Mouse (Mus musculus): ENCODE measurements at regions not wholly inside any gene's neighbourhood (a gene's known extent, or its start where the extent isn't known, plus 50 kb on each side); places are given as distances from the start of the nearest gene placed in this dataset.

DNA sequence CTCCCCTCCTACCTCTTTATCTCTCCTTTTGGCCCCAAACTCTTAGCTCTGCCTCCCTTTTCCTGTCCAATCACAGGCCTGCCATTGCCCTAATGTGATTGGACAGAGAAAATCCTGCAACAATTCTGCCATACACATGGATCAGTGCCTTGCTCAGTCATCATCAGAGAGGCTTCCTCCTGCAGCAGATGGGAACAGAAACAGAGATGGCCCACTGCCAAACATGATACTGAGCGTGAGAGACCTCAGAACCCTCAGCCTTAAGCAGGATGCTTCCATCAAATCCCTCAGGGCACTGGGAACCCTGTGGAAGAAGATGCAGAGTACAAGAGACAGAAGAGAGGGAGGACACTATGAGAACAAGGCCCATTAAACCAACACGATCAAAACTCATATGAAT is 62.8 kb upstream of the Cacna2d3 start:
- no peak for DNase-seq (ENCODE audit: low read depth, low spot score)

DNA sequence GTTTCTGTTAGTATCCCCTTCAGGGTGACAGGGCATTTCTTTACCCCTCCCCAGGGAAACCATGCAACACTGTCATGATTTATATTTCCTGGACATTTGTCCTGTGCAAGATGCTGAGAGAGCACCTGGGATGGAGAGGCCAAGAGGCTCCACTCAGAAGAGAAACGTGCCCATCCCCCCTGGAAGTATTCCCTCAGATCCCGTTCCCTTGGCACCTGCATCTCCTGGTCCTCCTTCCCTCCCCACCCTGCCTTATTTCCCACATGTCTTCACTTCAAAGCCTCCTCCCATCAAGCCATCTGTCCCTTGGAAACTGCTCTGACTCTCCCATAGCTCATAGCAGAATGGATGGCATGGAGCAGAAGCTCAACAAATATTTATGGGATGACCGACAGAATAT is 64.8 kb upstream of the Cacna2d3 start:
- no peak for DNase-seq (ENCODE audit: low read depth, low spot score)

DNA sequence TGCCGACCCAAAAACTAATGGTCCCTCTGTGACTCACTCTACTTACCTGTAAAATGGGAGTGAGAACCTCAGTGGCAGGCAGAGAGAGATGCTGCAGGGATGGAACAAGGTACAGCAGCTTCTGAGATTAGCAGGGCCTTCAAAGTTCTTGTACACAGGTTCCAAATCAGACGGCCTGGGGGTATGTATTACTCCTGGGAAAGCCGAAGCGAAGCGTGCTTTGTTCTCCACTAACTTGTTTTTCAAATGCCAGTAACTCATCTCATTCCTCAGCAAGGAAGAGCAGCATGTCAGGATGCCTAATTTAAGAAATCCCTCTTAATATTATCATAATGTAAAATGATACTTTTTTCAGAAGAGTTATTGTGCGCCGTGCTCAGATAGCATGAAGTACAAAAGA is 66.1 kb upstream of the Cacna2d3 start:
- DNase-seq (ENCODE audit: low read depth, low spot score) = no peak

GRCm38 (mm10) chr14:29788351-29788750 is 66.7 kb upstream of the Cacna2d3 start:
- no peak for DNase-seq (ENCODE audit: low read depth, low spot score)

- no peak for DNase-seq (ENCODE audit: low read depth, low spot score)
Observed at GRCm38 (mm10) chr14:29795325-29795724, 73.7 kb upstream of the Cacna2d3 start.

- no peak for DNase-seq (ENCODE audit: low read depth, low spot score)
Observed at GRCm38 (mm10) chr14:29796396-29796795, 74.7 kb upstream of the Cacna2d3 start.

DNA sequence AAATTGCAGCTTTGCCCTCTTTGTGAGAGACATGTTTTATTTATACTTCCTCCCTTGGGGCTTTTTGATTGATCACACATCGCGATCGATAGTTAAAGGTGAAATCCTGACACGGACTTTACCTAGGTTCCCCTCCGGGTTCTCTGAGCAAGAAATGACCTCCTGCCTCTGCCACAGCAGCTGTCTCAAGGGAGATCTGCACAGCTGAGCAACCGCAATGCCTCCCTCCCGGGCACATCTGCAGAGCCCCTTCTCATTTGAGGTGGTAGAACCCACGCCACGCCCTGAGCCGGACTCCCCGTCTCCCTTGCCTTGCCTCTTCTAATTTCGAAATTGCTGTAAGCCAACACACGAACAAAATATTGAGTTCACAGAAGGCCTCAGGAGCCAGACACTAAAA is 78.2 kb upstream of the Cacna2d3 start:
- no peak for DNase-seq (ENCODE audit: low read depth, low spot score)

DNA sequence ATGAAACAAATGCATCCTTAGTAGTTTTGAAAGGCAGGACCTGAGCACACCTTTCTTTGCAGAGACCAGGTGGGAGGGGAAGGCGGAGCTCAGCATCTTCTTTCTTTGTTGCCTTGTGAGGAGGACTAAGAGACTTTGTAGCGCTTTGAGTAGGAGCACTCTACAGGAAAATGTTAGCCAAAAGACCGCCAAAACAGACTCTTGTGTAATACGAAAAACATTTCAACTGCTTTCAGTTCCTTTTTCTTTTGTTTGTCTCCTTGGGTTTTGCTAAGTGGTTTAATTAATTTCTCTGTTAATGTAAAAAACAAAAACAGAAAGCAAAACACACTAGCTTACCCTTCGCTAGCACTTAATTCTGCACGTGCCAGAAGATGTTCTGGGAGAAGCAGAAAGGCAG is 83.6 kb upstream of the Cacna2d3 start:
- DNase-seq (ENCODE audit: low read depth, low spot score) = no peak

DNA sequence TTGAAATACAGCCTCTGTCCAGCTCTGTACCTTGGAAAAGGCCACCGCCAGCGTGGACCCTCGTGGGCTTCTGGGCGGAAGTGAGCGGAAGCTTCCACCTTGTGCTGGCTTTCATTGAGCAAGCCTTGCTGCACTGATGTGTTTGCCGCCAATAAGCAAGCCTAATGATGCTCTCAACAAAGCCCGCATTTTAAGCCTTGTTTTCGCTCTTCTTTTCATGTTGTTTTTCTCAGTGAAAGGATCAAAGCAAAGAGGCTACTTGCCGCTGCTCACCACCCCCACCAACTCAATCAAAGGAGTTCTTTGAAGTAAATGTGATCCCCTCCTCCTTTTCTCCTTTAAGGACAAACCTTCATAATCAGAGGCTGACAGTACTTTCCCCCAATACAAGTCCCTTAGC is 86.2 kb upstream of the Cacna2d3 start:
- DNase-seq (ENCODE audit: low read depth, low spot score) = no peak

DNA sequence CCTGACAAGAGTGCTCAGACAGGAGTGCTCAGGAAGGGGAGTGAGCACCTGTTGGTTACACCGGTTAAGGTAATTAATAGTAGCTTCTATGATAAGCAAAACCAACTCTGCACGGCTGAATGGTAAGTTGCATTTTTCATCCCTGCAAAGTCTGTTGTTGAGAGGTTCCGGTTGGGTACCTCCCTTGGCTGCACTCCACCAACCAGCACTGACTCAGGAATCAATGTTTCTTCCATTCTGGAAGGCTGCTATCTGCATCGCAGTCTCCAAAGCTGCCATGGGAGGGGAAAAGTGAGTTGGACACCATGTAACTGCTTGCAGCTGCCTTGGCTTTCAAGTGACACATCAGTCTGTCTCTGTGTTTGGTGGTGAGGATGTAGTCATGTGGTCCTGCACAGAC is 93.0 kb upstream of the Cacna2d3 start:
- no peak for DNase-seq (ENCODE audit: low read depth, low spot score)

GRCm38 (mm10) chr14:29817548-29817947 is 95.9 kb upstream of the Cacna2d3 start:
- DNase-seq (ENCODE audit: low read depth, low spot score) = no peak

DNA sequence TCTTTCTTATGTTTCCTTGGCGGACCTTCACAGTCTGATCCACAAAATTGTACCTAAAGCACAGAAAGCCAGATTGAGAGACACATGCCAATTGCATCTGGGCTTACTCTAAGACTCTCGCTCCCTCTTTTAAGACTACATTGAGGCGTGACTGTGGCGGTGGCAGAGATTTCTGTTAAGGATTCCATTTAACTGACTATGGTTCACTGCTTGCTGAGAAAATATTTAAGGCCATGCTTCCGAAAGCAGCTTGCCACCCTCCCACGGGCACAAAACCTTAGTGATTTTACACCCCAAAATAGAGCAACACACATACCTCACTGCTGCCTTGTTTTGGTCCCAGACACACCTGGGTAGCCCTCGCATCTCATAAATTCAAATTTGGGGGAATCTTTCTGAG is 96.6 kb upstream of the Cacna2d3 start:
- DNase-seq (ENCODE audit: low read depth, low spot score) = no peak

- no peak for DNase-seq (ENCODE audit: low read depth, low spot score)
Observed at GRCm38 (mm10) chr14:29818751-29819150, 97.1 kb upstream of the Cacna2d3 start.

GRCm38 (mm10) chr14:29837063-29837462 is 115.4 kb upstream of the Cacna2d3 start:
- DNase-seq (ENCODE audit: low read depth, low spot score) = no peak

GRCm38 (mm10) chr14:29839576-29839975 is 117.9 kb upstream of the Cacna2d3 start:
- DNase-seq (ENCODE audit: low read depth, low spot score) = no peak

DNA sequence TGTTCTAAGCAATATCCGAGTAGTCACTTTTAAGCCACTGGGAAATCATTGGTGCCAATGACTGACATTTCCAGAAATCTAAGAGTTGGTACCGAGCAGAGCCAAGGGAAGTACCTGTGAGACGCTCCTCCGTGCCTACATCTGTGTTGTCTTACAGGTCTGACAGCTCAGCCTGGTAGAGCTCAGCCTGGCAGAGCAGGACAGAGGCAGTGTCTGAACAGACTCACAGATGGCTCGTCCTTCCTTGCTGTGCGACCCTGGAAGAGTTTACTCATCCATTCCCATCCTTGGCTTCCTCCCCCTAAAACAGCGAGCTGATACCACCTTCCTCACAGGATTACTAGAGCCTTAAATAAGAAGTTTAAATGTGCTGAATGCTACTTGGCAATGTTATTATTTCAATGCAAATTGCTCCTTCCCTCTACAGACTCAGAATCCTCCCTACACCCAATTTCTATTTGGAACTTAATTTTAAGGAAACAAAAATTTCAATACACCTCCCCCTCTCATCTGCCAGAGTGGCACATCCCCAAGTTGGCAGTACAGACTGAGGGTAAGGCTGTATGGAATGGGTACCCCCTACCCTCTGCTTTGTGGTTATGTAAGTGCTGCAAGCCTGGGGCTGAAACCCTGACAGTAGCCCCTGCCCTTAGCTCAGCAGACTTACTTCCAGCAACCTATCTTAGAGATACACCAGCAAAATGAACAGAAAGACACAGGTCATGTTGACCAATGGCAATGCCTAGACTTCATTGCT is 119.9 kb upstream of the Cacna2d3 start:
- no peak for DNase-seq (ENCODE audit: low read depth, low spot score)

DNA sequence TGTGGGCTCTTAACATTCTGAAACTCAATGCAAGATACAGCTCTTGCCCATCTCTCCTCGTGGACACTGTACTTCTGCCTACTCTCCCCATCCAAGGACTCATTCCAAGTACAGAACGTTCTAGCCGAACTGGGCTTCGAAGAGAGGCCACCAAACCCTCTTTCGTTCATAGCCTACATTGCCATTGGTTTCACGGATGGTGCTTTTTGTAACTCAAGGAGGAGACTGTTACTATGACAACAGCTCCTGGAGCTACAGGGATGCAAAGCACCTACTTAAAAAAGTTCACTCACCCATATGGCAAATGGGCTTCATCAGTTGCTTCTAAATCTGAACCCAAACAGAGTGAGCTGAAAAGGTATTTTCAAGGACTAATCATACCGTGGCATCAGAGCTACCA is 120.4 kb upstream of the Selenok start:
- DNase-seq (ENCODE audit: low read depth, low spot score) = no peak

DNA sequence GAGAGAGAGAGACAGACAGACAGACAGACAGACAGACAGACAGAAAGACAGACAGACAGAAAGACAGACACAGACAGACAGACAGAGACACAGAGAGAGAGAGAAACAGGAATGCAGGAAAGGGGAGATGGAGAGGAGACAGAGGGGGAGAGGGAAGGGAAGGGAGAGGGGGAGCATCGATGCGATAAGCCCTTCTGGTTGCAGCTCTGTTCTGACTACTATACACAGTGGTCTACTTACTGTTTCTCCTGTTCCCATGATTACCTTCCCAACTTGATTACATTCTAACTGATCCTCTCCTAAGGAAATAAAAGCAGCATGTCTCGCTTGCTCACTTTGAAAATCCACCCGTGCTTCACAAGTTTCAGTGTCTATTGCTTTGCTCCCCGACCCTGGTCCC is 116.8 kb upstream of the Selenok start:
- DNase-seq (ENCODE audit: low read depth, low spot score) = no peak

GRCm38 (mm10) chr14:29851956-29852725 is 116.0 kb upstream of the Selenok start:
- DNase-seq (ENCODE audit: low read depth, low spot score) = no peak

DNA sequence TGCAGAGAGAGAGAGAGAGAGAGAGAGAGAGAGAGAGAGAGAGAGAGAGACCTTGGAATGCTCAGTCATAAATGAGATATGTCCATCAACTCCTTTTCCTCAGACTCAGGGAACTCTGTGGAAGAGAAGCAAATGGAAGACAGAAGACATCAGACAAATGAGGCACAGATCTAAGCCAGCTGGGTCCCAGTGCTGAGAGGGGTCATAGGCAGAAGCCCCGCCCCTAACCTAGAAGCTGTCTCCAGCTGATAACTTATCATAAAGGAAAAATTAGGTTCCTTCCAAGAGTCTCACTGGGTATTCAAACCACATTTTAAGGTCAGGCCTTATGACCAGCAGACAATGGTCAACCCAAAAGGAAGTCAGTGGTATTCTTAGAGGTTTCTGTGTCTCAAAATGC is 106.1 kb upstream of the Selenok start:
- no peak for DNase-seq (ENCODE audit: low read depth, low spot score)

DNA sequence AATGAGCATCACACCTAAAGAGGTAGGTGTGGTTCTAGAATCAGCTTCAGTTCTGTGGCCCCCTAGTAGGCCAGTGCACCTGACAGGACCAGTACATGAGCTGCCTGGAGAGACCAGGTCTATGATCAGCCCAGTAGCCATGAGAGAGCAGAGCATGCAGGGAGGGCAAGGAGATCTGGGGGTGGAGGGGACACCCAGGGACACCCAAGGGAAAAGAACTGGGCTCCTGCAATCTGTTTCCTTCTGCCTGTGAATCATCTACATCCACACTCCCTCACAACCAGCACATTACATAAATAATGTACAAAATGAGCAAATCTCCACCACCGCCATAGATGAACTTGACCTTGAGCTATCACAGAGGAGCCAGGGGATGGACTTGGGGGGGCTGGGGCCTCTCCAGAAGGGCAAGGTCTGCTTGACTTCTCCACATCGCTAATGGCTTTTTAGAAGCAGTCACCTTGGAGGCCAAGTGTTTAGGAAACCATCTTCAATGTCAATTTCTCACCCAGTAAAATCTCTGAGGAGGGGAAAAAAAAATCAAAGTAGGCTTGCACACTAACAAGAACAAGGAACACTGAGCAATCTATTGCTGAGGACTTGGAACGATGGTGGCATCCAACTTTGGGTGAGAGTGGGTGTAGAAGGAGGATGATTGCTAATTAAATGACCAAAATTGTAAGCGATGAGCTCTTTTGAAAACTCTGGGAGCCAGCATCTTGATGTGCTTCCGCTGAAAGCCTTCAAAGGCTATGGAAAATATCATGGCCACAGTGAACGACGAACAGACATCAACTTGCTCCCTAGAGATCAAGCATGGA is 101.4 kb upstream of the Selenok start:
- no peak for DNase-seq (ENCODE audit: low read depth, low spot score)

DNA sequence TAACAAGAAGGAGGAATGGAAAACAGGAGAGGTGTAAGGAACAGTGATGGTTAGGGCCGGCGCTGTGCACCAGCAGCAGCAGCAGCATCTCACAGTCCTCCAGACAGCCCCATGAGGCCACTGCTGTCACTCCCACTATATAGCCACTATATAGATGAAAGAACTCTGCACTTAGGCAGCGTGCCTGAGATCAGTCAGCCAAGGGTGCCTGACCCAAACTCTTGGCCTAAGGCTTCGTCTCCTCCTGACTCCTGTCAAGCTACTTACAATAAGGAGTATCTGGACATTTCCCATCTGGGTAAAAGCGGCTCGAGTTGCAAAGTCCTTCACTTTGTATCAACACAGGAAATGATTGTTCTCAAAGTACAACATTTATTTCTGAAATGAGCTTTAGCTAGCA is 100.8 kb upstream of the Selenok start:
- DNase-seq (ENCODE audit: low read depth, low spot score) = peak; percentile 7

All from embryo, embryonic 11.5 days (tissue).